Mouse (Mus musculus) cerebellum, postnatal 36 days (tissue): ENCODE results near the gene Prkn.

ENCODE experiments used
- DNase-seq, 2 experiments: peaks; one replicate each; pipeline ENCODE4 v3.0.0; 2021 to 2022; ENCODE audit warnings: mixed read lengths in 2 of 2

The Prkn gene

GRCm38 (mm10) chr17:11866231-11866630 is 1026.0 kb downstream of the Prkn start:
- no peak for DNase-seq

GRCm38 (mm10) chr17:11867334-11868095 is 1027.3 kb downstream of the Prkn start:
- no peak for DNase-seq

- DNase-seq, result no peak
Observed at GRCm38 (mm10) chr17:11870546-11870945, 1030.4 kb downstream of the Prkn start.

- no peak for DNase-seq
Observed at GRCm38 (mm10) chr17:11876240-11876639, 1036.1 kb downstream of the Prkn start.

GRCm38 (mm10) chr17:11881110-11881820 is 1041.1 kb downstream of the Prkn start:
- peak; percentile 36 to 46 for DNase-seq

- DNase-seq, result no peak
Observed at GRCm38 (mm10) chr17:11885601-11886000, 1045.4 kb downstream of the Prkn start.

- DNase-seq, result no peak
Observed at GRCm38 (mm10) chr17:11886963-11887362, 1046.8 kb downstream of the Prkn start.

GRCm38 (mm10) chr17:11887591-11888205 is 1047.5 kb downstream of the Prkn start:
- peak; percentile 66 to 80 for DNase-seq

GRCm38 (mm10) chr17:11888806-11889205 is 1048.6 kb downstream of the Prkn start:
- DNase-seq, result no peak

GRCm38 (mm10) chr17:11900300-11900699 is 1060.1 kb downstream of the Prkn start:
- DNase-seq, result no peak

- DNase-seq, result no peak
Observed at GRCm38 (mm10) chr17:11901731-11902130, 1061.5 kb downstream of the Prkn start.

GRCm38 (mm10) chr17:11903001-11903400 is 1062.8 kb downstream of the Prkn start:
- DNase-seq, result peak; percentile 43 to 53

GRCm38 (mm10) chr17:11910668-11911398 is 1070.6 kb downstream of the Prkn start:
- DNase-seq, result no peak

GRCm38 (mm10) chr17:11912136-11912535 is 1072.0 kb downstream of the Prkn start:
- no peak for DNase-seq

- peak; percentile 44 to 50 for DNase-seq
Observed at GRCm38 (mm10) chr17:11912872-11913365, 1072.7 kb downstream of the Prkn start.

- DNase-seq, result no peak
Observed at GRCm38 (mm10) chr17:11913620-11914019, 1073.4 kb downstream of the Prkn start.

GRCm38 (mm10) chr17:11914451-11914850 is 1074.3 kb downstream of the Prkn start:
- peak in 1 of 2 experiments; percentile 25 for DNase-seq

GRCm38 (mm10) chr17:11918123-11918801 is 1078.1 kb downstream of the Prkn start:
- DNase-seq, result peak; percentile 55 to 60

GRCm38 (mm10) chr17:11919581-11919980 is 1079.4 kb downstream of the Prkn start:
- DNase-seq, result no peak

GRCm38 (mm10) chr17:11921026-11921425 is 1080.8 kb downstream of the Prkn start:
- DNase-seq, result no peak

GRCm38 (mm10) chr17:11923989-11924388 is 1083.8 kb downstream of the Prkn start:
- no peak for DNase-seq

- no peak for DNase-seq
Observed at GRCm38 (mm10) chr17:11926865-11927386, 1086.7 kb downstream of the Prkn start.
